Mouse (Mus musculus) bone marrow, adult 2 months (tissue): Measurements from ENCODE around the gene Wdr41.

ENCODE experiments used
- CTCF ChIP-seq: fragments of 200-500 bp; IDR thresholded peaks from 2 replicates; pipeline ENCODE4 v1.5.1; 2011; ENCODE audit warnings: low read length, control low read depth; ENCODE audit not compliant: control insufficient read depth, insufficient read depth
- POLR2A ChIP-seq: fragments of 200-500 bp; IDR thresholded peaks from 2 replicates; pipeline ENCODE4 v1.6.1; 2011; ENCODE audit warnings: low read depth, mild to moderate bottlenecking, control low read depth, low read length, borderline replicate concordance; ENCODE audit not compliant: control insufficient read depth

GRCm38 (mm10) chr13:95019345-95019744, 43.2 kb downstream of the Wdr41 start:
- TF ChIP-seq CTCF (no peak), POLR2A (no peak)
